Mouse (Mus musculus): ENCODE results near the gene Thumpd2.

Gene Thumpd2

GRCm38 (mm10) chr17:81064979-81065311 lies at the start of gene Thumpd2:
TSS of gene Thumpd2 (minus strand) at chr17:81065082.
- peak; percentile 97 for DNase-seq (ENCODE audit: low spot score)

- DNase-seq (ENCODE audit: low spot score), result no peak
Observed at GRCm38 (mm10) chr17:81104237-81104636, 39.4 kb upstream of the Thumpd2 start.

- no peak for DNase-seq (ENCODE audit: low spot score)
Observed at GRCm38 (mm10) chr17:81102866-81103265, 38.0 kb upstream of the Thumpd2 start.

- peak; percentile 10 for DNase-seq (ENCODE audit: low spot score)
Observed at GRCm38 (mm10) chr17:81098444-81098843, 33.6 kb upstream of the Thumpd2 start.

- DNase-seq (ENCODE audit: low spot score), result no peak
Observed at GRCm38 (mm10) chr17:81096490-81096889, 31.6 kb upstream of the Thumpd2 start.

GRCm38 (mm10) chr17:81092794-81093193 lies 27.9 kb upstream of the Thumpd2 start:
- DNase-seq (ENCODE audit: low spot score), result no peak

GRCm38 (mm10) chr17:81088866-81089265 lies 24.0 kb upstream of the Thumpd2 start:
- no peak for DNase-seq (ENCODE audit: low spot score)

- no peak for DNase-seq (ENCODE audit: low spot score)
Observed at GRCm38 (mm10) chr17:81087735-81088134, 22.9 kb upstream of the Thumpd2 start.

- DNase-seq (ENCODE audit: low spot score), result peak; percentile 50
Observed at GRCm38 (mm10) chr17:81064279-81064978, 453 bp downstream of the Thumpd2 start.

GRCm38 (mm10) chr17:81063346-81063745 lies 1.5 kb downstream of the Thumpd2 start:
- DNase-seq (ENCODE audit: low spot score), result no peak

- peak; percentile 62 for DNase-seq (ENCODE audit: low spot score)
Observed at GRCm38 (mm10) chr17:81062349-81062871, 2.5 kb downstream of the Thumpd2 start.

- no peak for DNase-seq (ENCODE audit: low spot score)
Observed at GRCm38 (mm10) chr17:81056796-81057381, 8.0 kb downstream of the Thumpd2 start.

- no peak for DNase-seq (ENCODE audit: low spot score)
Observed at GRCm38 (mm10) chr17:81056035-81056434, 8.8 kb downstream of the Thumpd2 start.

- no peak for DNase-seq (ENCODE audit: low spot score)
Observed at GRCm38 (mm10) chr17:81055522-81055921, 9.4 kb downstream of the Thumpd2 start.

GRCm38 (mm10) chr17:81053274-81053673 lies 11.6 kb downstream of the Thumpd2 start:
- no peak for DNase-seq (ENCODE audit: low spot score)

GRCm38 (mm10) chr17:81047930-81048564 lies 16.8 kb downstream of the Thumpd2 start:
- no peak for DNase-seq (ENCODE audit: low spot score)

- peak; percentile 37 for DNase-seq (ENCODE audit: low spot score)
Observed at GRCm38 (mm10) chr17:81045525-81046150, 19.2 kb downstream of the Thumpd2 start.

GRCm38 (mm10) chr17:81045115-81045514 lies 19.8 kb downstream of the Thumpd2 start:
- DNase-seq (ENCODE audit: low spot score), result no peak

GRCm38 (mm10) chr17:81044356-81044755 lies 20.5 kb downstream of the Thumpd2 start:
- DNase-seq (ENCODE audit: low spot score), result no peak

GRCm38 (mm10) chr17:81041662-81042061 lies 23.2 kb downstream of the Thumpd2 start:
- DNase-seq (ENCODE audit: low spot score), result no peak

- no peak for DNase-seq (ENCODE audit: low spot score)
Observed at GRCm38 (mm10) chr17:81038707-81039408, 26.0 kb downstream of the Thumpd2 start.

- no peak for DNase-seq (ENCODE audit: low spot score)
Observed at GRCm38 (mm10) chr17:81035354-81035753, 29.5 kb downstream of the Thumpd2 start.

Measured in embryo, embryonic 10.5 days (tissue).